Mouse (Mus musculus): ENCODE measurements at regions not wholly inside any gene's neighbourhood (a gene's known extent, or its start where the extent isn't known, plus 50 kb on each side); places are given as distances from the start of the nearest gene placed in this dataset.

DNA sequence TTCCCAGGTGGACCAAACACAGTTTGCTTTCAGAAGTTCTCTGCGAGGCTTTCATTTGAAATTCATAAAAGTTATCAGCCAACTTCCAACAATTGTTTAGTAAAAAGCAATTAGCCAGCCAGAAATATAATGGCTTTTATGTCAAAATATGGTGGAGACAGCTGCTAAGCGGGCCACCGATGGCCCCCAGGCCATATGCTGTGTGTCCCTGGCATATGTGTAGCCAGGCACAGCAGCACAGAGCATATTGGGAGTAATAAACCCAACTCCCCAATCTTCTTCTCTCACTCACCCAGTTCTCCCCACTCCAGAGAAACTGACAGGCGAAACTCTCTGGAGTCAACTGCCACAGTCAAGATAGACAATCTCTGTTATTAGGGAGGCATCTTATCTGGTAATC lies 137.5 kb upstream of the Sel1l start:
- no peak overlapping the region for H3K4me3 ChIP-seq (ENCODE audit: low read depth, low read length)
- no peak overlapping the region for H3K4me2 ChIP-seq
- no peak for ATAC-seq (ENCODE audit: low FRiP score)
- no peak for DNase-seq (ENCODE audit: low spot score, missing footprints)
- WGBS = 85% methylated on average over 4 of the region's 4 CpGs
- no peaks in the 10 kb centered on the region for H3K27me3 ChIP-seq (ENCODE audit: control insufficient read depth, insufficient read depth, low read length)
- no peak overlapping the region for H3K9ac ChIP-seq (ENCODE audit: low read length)
- H3K9me3 ChIP-seq (ENCODE audit: control insufficient read depth, low read length) = no peaks in the 10 kb centered on the region
- H3K27ac ChIP-seq (ENCODE audit: low read depth, low read length) = no peak overlapping the region
- no peaks in the 10 kb centered on the region for H3K36me3 ChIP-seq (ENCODE audit: control insufficient read depth, insufficient read depth, low read length)
- no peaks in the 10 kb centered on the region for H3K4me1 ChIP-seq (ENCODE audit: control insufficient read depth, insufficient read depth, low read length)

DNA sequence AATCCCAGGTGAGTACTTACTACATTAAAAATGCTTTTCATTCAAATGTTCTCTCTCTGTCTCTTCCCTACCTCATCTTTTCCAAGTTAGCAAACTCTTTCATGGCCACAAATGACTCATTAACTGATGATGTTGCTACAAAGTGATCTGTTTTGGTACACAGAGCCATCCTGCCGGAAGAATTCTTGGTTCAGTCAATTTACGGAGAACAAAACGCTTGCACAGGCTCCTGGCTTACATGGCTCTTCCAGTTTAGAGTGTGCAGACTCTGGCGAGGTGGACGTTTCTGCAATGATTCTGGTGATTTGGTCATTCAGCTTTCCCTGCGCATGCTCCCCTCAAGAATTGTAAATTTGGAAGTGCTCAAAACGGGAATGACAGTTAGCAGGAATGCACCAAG lies 131.4 kb upstream of the Sel1l start:
- Histone ChIP-seq H3K27ac (ENCODE audit: low read depth, low read length) (no peak overlapping the region), H3K36me3 (ENCODE audit: control insufficient read depth, insufficient read depth, low read length) (no peaks in the 10 kb centered on the region), H3K4me3 (ENCODE audit: low read depth, low read length) (no peak overlapping the region), H3K9me3 (ENCODE audit: control insufficient read depth, low read length) (no peaks in the 10 kb centered on the region), H3K4me1 (ENCODE audit: control insufficient read depth, insufficient read depth, low read length) (no peaks in the 10 kb centered on the region), H3K4me2 (no peak overlapping the region), H3K27me3 (ENCODE audit: control insufficient read depth, insufficient read depth, low read length) (no peaks in the 10 kb centered on the region), H3K9ac (ENCODE audit: low read length) (no peak overlapping the region)
- WGBS = 78% methylated on average over 7 of the region's 7 CpGs
- DNase-seq (ENCODE audit: low spot score, missing footprints) = no peak
- ATAC-seq (ENCODE audit: low FRiP score) = no peak

DNA sequence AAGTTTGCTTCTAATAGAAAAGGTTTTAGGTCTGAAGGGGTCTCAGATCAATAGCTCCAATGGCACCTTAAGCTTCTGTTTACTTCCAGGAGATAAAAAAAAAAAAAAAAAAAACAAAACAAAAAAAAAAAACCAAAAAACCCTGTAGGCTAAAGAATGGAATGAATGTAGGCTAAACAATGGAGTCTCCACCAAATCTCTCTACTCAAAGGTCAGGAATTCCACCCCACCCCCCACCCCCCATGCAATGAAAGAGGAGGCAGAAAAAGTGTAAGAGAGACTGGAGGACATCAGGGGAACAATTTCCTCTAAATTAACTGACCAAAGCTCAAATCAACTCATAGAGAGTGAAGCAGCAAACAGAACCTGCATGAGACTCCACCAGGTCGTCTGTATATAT lies 122.1 kb upstream of the Sel1l start:
- Histone ChIP-seq H3K9me3 (ENCODE audit: control insufficient read depth, low read length) (no peaks in the 10 kb centered on the region), H3K9ac (ENCODE audit: low read length) (no peak overlapping the region), H3K36me3 (ENCODE audit: control insufficient read depth, insufficient read depth, low read length) (no peaks in the 10 kb centered on the region), H3K4me3 (ENCODE audit: low read depth, low read length) (no peak overlapping the region), H3K4me2 (no peak overlapping the region), H3K27me3 (ENCODE audit: control insufficient read depth, insufficient read depth, low read length) (no peaks in the 10 kb centered on the region), H3K27ac (ENCODE audit: low read depth, low read length) (no peak overlapping the region), H3K4me1 (ENCODE audit: control insufficient read depth, insufficient read depth, low read length) (no peaks in the 10 kb centered on the region)
- 44% methylated on average over 1 of the region's 1 CpGs for WGBS
- DNase-seq (ENCODE audit: low spot score, missing footprints) (no peak), ATAC-seq (ENCODE audit: low FRiP score) (no peak)

DNA sequence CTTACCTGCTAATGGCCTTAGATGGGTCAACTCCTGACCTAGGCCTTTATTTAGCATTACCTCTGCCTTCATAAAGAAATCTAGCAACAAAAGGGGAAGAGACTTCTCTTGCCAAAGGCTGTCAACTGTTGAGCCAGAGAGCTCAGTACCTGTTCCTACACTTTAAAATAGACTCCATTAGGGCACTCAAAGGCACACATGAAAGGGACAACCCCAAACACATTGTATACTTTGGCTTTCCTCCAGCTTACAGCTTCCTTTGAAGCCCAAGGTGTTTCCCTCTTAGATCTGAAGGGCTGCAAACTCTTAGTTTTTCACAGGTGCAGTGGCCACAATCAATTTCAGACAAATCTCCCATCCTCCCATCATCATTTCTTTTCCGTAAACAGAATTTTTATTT lies 117.0 kb upstream of the Sel1l start:
- 88% methylated on average over 1 of the region's 1 CpGs for WGBS
- no peaks in the 10 kb centered on the region for H3K36me3 ChIP-seq (ENCODE audit: control insufficient read depth, insufficient read depth, low read length)
- H3K27me3 ChIP-seq (ENCODE audit: control insufficient read depth, insufficient read depth, low read length) = no peaks in the 10 kb centered on the region
- H3K4me3 ChIP-seq (ENCODE audit: low read depth, low read length) = no peak overlapping the region
- H3K4me2 ChIP-seq = no peak overlapping the region
- H3K9me3 ChIP-seq (ENCODE audit: control insufficient read depth, low read length) = no peaks in the 10 kb centered on the region
- no peaks in the 10 kb centered on the region for H3K4me1 ChIP-seq (ENCODE audit: control insufficient read depth, insufficient read depth, low read length)
- ATAC-seq (ENCODE audit: low FRiP score) (no peak), DNase-seq (ENCODE audit: low spot score, missing footprints) (no peak)
- no peak overlapping the region for H3K9ac ChIP-seq (ENCODE audit: low read length)
- no peak overlapping the region for H3K27ac ChIP-seq (ENCODE audit: low read depth, low read length)

DNA sequence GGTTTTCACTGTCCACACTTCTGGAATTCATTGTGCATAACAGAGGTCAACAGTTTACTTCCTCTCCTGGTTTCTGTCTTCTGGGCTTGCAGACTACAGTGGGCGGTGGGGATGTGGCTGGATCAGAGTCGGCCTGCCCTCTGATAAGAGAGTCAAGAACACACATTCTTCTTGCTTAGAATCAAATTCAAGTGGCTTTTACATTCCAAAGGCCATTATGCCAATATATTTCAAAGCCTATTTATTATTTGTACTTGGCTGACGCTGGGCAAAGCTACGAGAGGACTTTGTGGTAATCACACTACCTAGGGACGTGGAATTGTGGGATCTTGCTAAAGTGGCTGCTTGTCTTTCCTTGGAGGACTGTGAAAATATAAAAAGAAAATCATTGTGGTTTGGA lies 114.3 kb upstream of the Sel1l start:
- 82% methylated on average over 5 of the region's 5 CpGs for WGBS
- H3K27ac ChIP-seq (ENCODE audit: low read depth, low read length) = no peak overlapping the region
- no peaks in the 10 kb centered on the region for H3K4me1 ChIP-seq (ENCODE audit: control insufficient read depth, insufficient read depth, low read length)
- no peak overlapping the region for H3K4me2 ChIP-seq
- H3K27me3 ChIP-seq (ENCODE audit: control insufficient read depth, insufficient read depth, low read length) = no peaks in the 10 kb centered on the region
- H3K4me3 ChIP-seq (ENCODE audit: low read depth, low read length) = no peak overlapping the region
- no peak for ATAC-seq (ENCODE audit: low FRiP score)
- no peak overlapping the region for H3K9ac ChIP-seq (ENCODE audit: low read length)
- H3K36me3 ChIP-seq (ENCODE audit: control insufficient read depth, insufficient read depth, low read length) = no peaks in the 10 kb centered on the region
- no peaks in the 10 kb centered on the region for H3K9me3 ChIP-seq (ENCODE audit: control insufficient read depth, low read length)
- DNase-seq (ENCODE audit: low spot score, missing footprints) = no peak

DNA sequence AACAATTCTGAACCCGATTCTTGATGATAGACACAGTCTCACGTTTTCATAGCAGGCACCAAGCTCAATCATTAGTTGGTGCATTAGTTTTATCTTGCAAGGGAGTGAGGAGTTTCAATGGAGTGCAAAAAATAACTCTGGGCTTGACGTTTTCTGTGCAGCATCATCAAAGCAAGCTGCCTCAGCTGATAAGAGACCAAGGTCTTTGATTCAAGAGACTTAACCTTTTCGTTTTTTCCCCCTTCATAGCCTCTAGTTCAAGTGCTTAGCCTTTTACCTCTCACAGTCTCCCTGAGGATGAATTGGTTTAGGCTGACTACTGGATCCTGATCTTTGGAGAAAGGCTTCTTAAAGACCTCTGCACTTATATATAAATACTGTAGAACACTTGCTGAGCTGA lies 109.1 kb upstream of the Sel1l start:
- no peak for DNase-seq (ENCODE audit: low spot score, missing footprints)
- H3K4me2 ChIP-seq = no peak overlapping the region
- H3K27ac ChIP-seq (ENCODE audit: low read depth, low read length) = no peak overlapping the region
- no peaks in the 10 kb centered on the region for H3K27me3 ChIP-seq (ENCODE audit: control insufficient read depth, insufficient read depth, low read length)
- H3K4me3 ChIP-seq (ENCODE audit: low read depth, low read length) = no peak overlapping the region
- WGBS = 72% methylated on average over 4 of the region's 4 CpGs
- no peak overlapping the region for H3K9ac ChIP-seq (ENCODE audit: low read length)
- H3K4me1 ChIP-seq (ENCODE audit: control insufficient read depth, insufficient read depth, low read length) = no peaks in the 10 kb centered on the region
- no peak for ATAC-seq (ENCODE audit: low FRiP score)
- H3K9me3 ChIP-seq (ENCODE audit: control insufficient read depth, low read length) = no peaks in the 10 kb centered on the region
- H3K36me3 ChIP-seq (ENCODE audit: control insufficient read depth, insufficient read depth, low read length) = no peaks in the 10 kb centered on the region

DNA sequence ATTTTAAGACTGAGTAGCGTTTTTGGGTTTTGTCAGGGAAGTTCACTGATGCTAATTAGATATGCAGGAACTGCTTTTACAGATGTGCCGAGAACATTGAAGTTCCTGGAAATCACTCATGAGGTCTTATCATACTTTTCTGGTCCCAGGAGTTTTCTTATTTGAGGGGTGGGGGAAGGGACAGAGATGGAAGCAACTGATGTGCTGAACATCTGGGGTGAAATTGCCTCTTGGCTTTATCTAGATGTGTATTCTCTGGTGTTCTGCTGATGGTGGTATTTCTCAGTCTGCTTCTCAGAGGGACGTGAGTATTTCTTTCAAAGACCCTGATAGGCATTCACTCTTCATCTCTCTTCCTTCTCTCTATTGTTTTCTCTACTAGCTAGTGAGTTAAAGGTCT lies 107.5 kb upstream of the Sel1l start:
- no peaks in the 10 kb centered on the region for H3K9me3 ChIP-seq (ENCODE audit: control insufficient read depth, low read length)
- WGBS = 86% methylated on average over 3 of the region's 3 CpGs
- ATAC-seq (ENCODE audit: low FRiP score) (no peak), DNase-seq (ENCODE audit: low spot score, missing footprints) (no peak)
- no peaks in the 10 kb centered on the region for H3K4me1 ChIP-seq (ENCODE audit: control insufficient read depth, insufficient read depth, low read length)
- H3K27ac ChIP-seq (ENCODE audit: low read depth, low read length) = no peak overlapping the region
- H3K27me3 ChIP-seq (ENCODE audit: control insufficient read depth, insufficient read depth, low read length) = no peaks in the 10 kb centered on the region
- no peak overlapping the region for H3K4me3 ChIP-seq (ENCODE audit: low read depth, low read length)
- H3K36me3 ChIP-seq (ENCODE audit: control insufficient read depth, insufficient read depth, low read length) = no peaks in the 10 kb centered on the region
- no peak overlapping the region for H3K4me2 ChIP-seq
- H3K9ac ChIP-seq (ENCODE audit: low read length) = no peak overlapping the region

DNA sequence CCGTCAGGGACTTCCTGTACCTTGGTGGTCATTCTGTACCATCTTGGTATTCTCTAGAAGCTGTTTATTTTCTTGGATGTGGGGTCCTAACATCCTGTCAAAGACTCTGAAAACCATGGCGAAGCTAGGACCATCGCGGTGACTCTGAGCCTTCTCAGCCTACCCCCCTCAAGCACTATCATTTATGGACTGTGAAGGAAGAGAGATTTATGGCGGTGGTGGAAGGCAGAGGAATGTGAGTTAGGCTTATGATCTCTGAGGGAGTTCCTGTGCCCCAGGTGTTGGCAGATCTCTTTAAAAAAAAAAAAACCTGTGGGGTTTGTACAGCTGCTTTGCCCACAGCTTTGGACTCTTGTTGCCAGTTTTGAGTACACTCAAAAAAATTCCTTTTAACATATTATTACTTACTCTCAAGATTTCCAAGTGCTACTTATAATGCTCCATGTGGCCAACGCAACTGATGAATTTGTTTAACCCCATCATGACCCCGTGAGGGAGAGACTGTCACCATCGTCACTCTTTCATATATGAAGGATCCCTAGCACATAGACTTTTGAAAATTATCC lies 99.7 kb upstream of the Sel1l start:
- no peaks in the 10 kb centered on the region for H3K9me3 ChIP-seq (ENCODE audit: control insufficient read depth, low read length)
- H3K9ac ChIP-seq (ENCODE audit: low read length) = no peak overlapping the region
- DNase-seq (ENCODE audit: low spot score, missing footprints) (no peak), ATAC-seq (ENCODE audit: low FRiP score) (no peak)
- H3K4me2 ChIP-seq = no peak overlapping the region
- H3K36me3 ChIP-seq (ENCODE audit: control insufficient read depth, insufficient read depth, low read length) = no peaks in the 10 kb centered on the region
- no peak overlapping the region for H3K4me3 ChIP-seq (ENCODE audit: low read depth, low read length)
- H3K27ac ChIP-seq (ENCODE audit: low read depth, low read length) = no peak overlapping the region
- H3K27me3 ChIP-seq (ENCODE audit: control insufficient read depth, insufficient read depth, low read length) = no peaks in the 10 kb centered on the region
- WGBS = 87% methylated on average over 8 of the region's 8 CpGs
- H3K4me1 ChIP-seq (ENCODE audit: control insufficient read depth, insufficient read depth, low read length) = no peaks in the 10 kb centered on the region

DNA sequence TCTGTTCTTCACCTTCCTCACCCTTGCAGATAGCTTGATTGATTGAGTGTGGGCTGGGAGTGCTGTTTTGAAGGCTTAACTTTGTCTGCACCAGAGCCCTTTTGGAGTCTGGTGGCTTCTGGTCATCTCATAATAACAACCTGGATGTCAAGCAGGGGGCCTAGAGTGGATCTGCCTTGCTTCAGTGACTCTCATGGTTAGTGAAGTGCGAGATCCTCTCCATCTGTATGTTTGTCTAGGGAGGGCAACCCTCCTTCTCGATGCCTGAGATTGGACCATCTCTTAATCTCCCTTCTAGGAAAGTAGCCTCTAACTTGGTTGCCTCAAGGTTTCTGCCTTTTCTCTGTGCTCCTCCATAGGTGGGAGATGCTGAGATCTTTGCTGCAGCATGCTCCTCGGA lies 99.0 kb upstream of the Sel1l start:
- no peak for ATAC-seq (ENCODE audit: low FRiP score)
- H3K27me3 ChIP-seq (ENCODE audit: control insufficient read depth, insufficient read depth, low read length) = no peaks in the 10 kb centered on the region
- no peak overlapping the region for H3K4me2 ChIP-seq
- H3K9me3 ChIP-seq (ENCODE audit: control insufficient read depth, low read length) = no peaks in the 10 kb centered on the region
- DNase-seq (ENCODE audit: low spot score, missing footprints) = no peak
- H3K36me3 ChIP-seq (ENCODE audit: control insufficient read depth, insufficient read depth, low read length) = no peaks in the 10 kb centered on the region
- no peaks in the 10 kb centered on the region for H3K4me1 ChIP-seq (ENCODE audit: control insufficient read depth, insufficient read depth, low read length)
- H3K4me3 ChIP-seq (ENCODE audit: low read depth, low read length) = no peak overlapping the region
- 70% methylated on average over 3 of the region's 3 CpGs for WGBS
- no peak overlapping the region for H3K27ac ChIP-seq (ENCODE audit: low read depth, low read length)
- H3K9ac ChIP-seq (ENCODE audit: low read length) = no peak overlapping the region

DNA sequence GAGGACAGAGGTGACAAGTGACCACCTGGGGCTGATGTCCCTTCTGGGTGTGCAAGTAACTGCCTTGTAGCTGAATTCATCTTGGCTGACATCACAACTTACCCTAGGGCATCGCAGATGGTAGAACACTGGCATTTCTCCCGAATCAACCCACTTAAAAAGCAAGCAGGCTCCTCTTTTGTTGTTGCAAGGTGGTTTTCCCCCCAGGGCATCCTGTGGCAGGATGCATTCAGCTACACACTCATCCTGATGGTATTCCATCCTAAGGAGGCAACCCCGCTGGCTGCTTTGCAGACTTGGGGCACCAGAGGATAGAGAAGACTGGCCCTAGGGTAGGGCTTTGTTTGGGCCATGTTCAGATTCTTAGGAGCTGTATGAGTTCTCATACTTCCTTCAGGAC lies 97.6 kb upstream of the Sel1l start:
- no peaks in the 10 kb centered on the region for H3K9me3 ChIP-seq (ENCODE audit: control insufficient read depth, low read length)
- 88% methylated on average over 3 of the region's 3 CpGs for WGBS
- H3K4me2 ChIP-seq = no peak overlapping the region
- DNase-seq (ENCODE audit: low spot score, missing footprints) = no peak
- no peak overlapping the region for H3K9ac ChIP-seq (ENCODE audit: low read length)
- no peak overlapping the region for H3K4me3 ChIP-seq (ENCODE audit: low read depth, low read length)
- H3K36me3 ChIP-seq (ENCODE audit: control insufficient read depth, insufficient read depth, low read length) = no peaks in the 10 kb centered on the region
- no peaks in the 10 kb centered on the region for H3K27me3 ChIP-seq (ENCODE audit: control insufficient read depth, insufficient read depth, low read length)
- no peak overlapping the region for H3K27ac ChIP-seq (ENCODE audit: low read depth, low read length)
- no peaks in the 10 kb centered on the region for H3K4me1 ChIP-seq (ENCODE audit: control insufficient read depth, insufficient read depth, low read length)
- no peak for ATAC-seq (ENCODE audit: low FRiP score)

Measured in midbrain, embryonic 11.5 days (tissue).